Comparison of ENCODE assay signal across 8 mouse cellular contexts in the genomic region with DNA sequence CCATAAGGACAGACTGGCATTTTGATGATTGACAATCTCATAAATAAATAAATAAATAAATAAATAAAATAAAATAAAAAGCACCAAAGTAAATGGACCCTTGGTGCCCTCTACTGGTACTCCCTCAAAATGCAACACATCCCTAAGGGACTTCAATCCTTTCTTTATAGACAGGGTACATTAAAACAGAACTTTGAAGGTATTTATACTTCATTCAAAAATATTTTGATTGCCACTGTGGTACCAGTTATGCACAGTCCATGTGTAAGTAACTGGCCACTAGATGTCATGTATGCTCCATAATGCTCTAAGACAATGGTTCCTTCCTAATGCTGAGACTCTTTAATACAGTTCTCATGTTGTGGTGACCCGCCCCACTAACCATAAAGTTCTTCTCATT. TPM values are rescaled to one million over a fixed set of nuclear protein-coding genes. Genes with fewer than 3 reads are reported as not detected.
DNase-seq lines count a peak whose midpoint lies in the region; ATAC-seq and TF ChIP-seq lines count a peak whose summit lies in the region.

No protein-coding gene starts in this region.

- ATAC-seq in heart, postnatal 0 days (ENCODE audit: insufficient read depth, low read depth), result 0 out of 2 replicates have a peak, but pooled peaks have one; percentile 51
- no peak for ATAC-seq in liver, embryonic 14.5 days (ENCODE audit: insufficient read depth)

- peak; percentile 44 for TF ChIP-seq CTCF in heart, postnatal 0 days (IDR thresholded peaks at IDR 0.05; ENCODE audit: low read depth)
- peak; percentile 34; the same call in 1 of the 2 replicates for TF ChIP-seq CTCF in liver, embryonic 14.5 days (IDR thresholded peaks at IDR 0.05; ENCODE audit: low read depth)

- H3K9ac ChIP-seq in heart, postnatal 0 days (replicated peaks; ENCODE audit: low read depth, low read length), result no peak overlapping the region
- no peak overlapping the region for H3K9ac ChIP-seq in liver, embryonic 14.5 days (replicated peaks)

- 88% methylated on average over 1 of the region's 1 CpGs for WGBS in heart, postnatal 0 days
- 76% methylated on average over 1 of the region's 1 CpGs for WGBS in heart, embryonic 10.5 days
- WGBS in liver, embryonic 14.5 days (ENCODE audit: insufficient replicate concordance), result 80% methylated on average over 1 of the region's 1 CpGs

- H3K36me3 ChIP-seq in heart, postnatal 0 days (replicated peaks; ENCODE audit: control insufficient read depth, insufficient read depth, low read length), result peaks cover 53% of the 10 kb centered on the region
- peaks cover 78% of the 10 kb centered on the region for H3K36me3 ChIP-seq in heart, embryonic 10.5 days
- peaks cover 82% of the 10 kb centered on the region for H3K36me3 ChIP-seq in liver, embryonic 14.5 days (replicated peaks; ENCODE audit: control insufficient read depth, insufficient read depth, low read depth)

- H3K27ac ChIP-seq in heart, postnatal 0 days (ENCODE audit: low read depth), result no peak overlapping the region
- no peak overlapping the region for H3K27ac ChIP-seq in heart, embryonic 10.5 days
- no peak overlapping the region for H3K27ac ChIP-seq in liver, embryonic 14.5 days

- no peaks in the 10 kb centered on the region for H3K27me3 ChIP-seq in heart, postnatal 0 days (ENCODE audit: control insufficient read depth, insufficient read depth, low read length)
- no peaks in the 10 kb centered on the region for H3K27me3 ChIP-seq in heart, embryonic 10.5 days (ENCODE audit: insufficient read depth, poor library complexity, severe bottlenecking)
- no peaks in the 10 kb centered on the region for H3K27me3 ChIP-seq in liver, embryonic 14.5 days (ENCODE audit: control insufficient read depth, insufficient read depth, low read length)

- TF ChIP-seq EP300 in heart, postnatal 0 days (IDR thresholded peaks at IDR 0.05; ENCODE audit: low read depth), result no peak
- no peak for TF ChIP-seq EP300 in liver, embryonic 14.5 days (IDR thresholded peaks at IDR 0.05; ENCODE audit: low read depth)

- H3K9me3 ChIP-seq in heart, postnatal 0 days (replicated peaks; ENCODE audit: control insufficient read depth, low read length), result no peaks in the 10 kb centered on the region
- no peaks in the 10 kb centered on the region for H3K9me3 ChIP-seq in heart, embryonic 10.5 days
- no peaks in the 10 kb centered on the region for H3K9me3 ChIP-seq in liver, embryonic 14.5 days (ENCODE audit: control insufficient read depth, low read length)

- H3K4me3 ChIP-seq in heart, postnatal 0 days (ENCODE audit: low read depth, low read length), result no peak overlapping the region
- H3K4me3 ChIP-seq in heart, embryonic 10.5 days, result no peak overlapping the region
- no peak overlapping the region for H3K4me3 ChIP-seq in liver, embryonic 14.5 days (ENCODE audit: insufficient read depth in 1 of 2, low read depth in 2 of 2, low read length in 2 of 2)

- DNase-seq in heart, postnatal 0 days (ENCODE audit: low spot score), result peak; percentile 47
- DNase-seq in heart, embryonic 10.5 days (ENCODE audit: low spot score), result no peak
- peak; percentile 42 for DNase-seq in thymus, postnatal 4 days
- DNase-seq in thymus, adult 18-20 months, result no peak
- peak; percentile 46 to 71 for DNase-seq in cerebellum, postnatal 36 days
- no peak for DNase-seq in liver, embryonic 14.5 days (ENCODE audit: low read depth in 3 of 3, low spot score in 3 of 3)
- no peak for DNase-seq in thymus, postnatal 36 days
- no peak for DNase-seq in spleen, adult 12 weeks (ENCODE audit: low spot score)

- no peak overlapping the region for H3K4me2 ChIP-seq in heart, postnatal 0 days (ENCODE audit: low read depth, low read length)
- no peak overlapping the region for H3K4me2 ChIP-seq in liver, embryonic 14.5 days (ENCODE audit: low read depth)

- H3K4me1 ChIP-seq in heart, postnatal 0 days (ENCODE audit: control insufficient read depth, insufficient read depth), result no peaks in the 10 kb centered on the region
- H3K4me1 ChIP-seq in heart, embryonic 10.5 days, result no peaks in the 10 kb centered on the region
- H3K4me1 ChIP-seq in liver, embryonic 14.5 days (replicated peaks; ENCODE audit: control insufficient read depth in 2 of 2, insufficient read depth in 2 of 2, low read length in 1 of 2), result no peaks in the 10 kb centered on the region

RNA-seq across cellular contexts. Expression of a gene that starts 12.5 kb away (rescaled TPM):
- 11.1 and 11.2 TPM in 2 replicates for total RNA-seq in heart, postnatal 0 days (2014; rRNA removed; ENCODE audit: low replicate concordance)
- polyA plus RNA-seq in heart, postnatal 0 days (2015; fragmentation: Nextera tagmentation; extraction: Ambion mirVana), result 23.2 and 26.7 TPM in 2 replicates
- polyA plus RNA-seq in heart, embryonic 10.5 days (2016; fragmentation: Nextera tagmentation; extraction: Ambion mirVana), result 62.7 and 71.3 TPM in 2 replicates
- 5.0 and 12.0 TPM in 2 replicates for polyA plus RNA-seq in liver, embryonic 14.5 days (2012; rRNA removed)
- polyA plus RNA-seq in liver, embryonic 14.5 days (2014; fragmentation: Nextera tagmentation; extraction: Ambion mirVana), result 43.2 and 45.4 TPM in 2 replicates

RNA-seq across cellular contexts. Expression of a gene that starts 52.6 kb away (rescaled TPM):
- total RNA-seq in heart, postnatal 0 days (2014; rRNA removed; ENCODE audit: low replicate concordance), result 23.5 and 24.5 TPM in 2 replicates
- 4.2 TPM in 2 replicates for polyA plus RNA-seq in heart, postnatal 0 days (2015; fragmentation: Nextera tagmentation; extraction: Ambion mirVana)
- 7.2 and 9.6 TPM in 2 replicates for polyA plus RNA-seq in heart, embryonic 10.5 days (2016; fragmentation: Nextera tagmentation; extraction: Ambion mirVana)
- polyA plus RNA-seq in liver, embryonic 14.5 days (2012; rRNA removed), result 0.39 and 0.50 TPM in 2 replicates
- 0.22 and 0.30 TPM in 2 replicates for polyA plus RNA-seq in liver, embryonic 14.5 days (2014; fragmentation: Nextera tagmentation; extraction: Ambion mirVana)

Comparison
In these comparisons a context has a peak if more than half of its experiments do, and no peak if none do; other contexts are left out.
1. DNase-seq: peak in heart, postnatal 0 days (single experiment), thymus, postnatal 4 days (single experiment) and cerebellum, postnatal 36 days (2 of 2); none in heart, embryonic 10.5 days (single experiment), thymus, adult 18-20 months (0 of 2), liver, embryonic 14.5 days (0 of 3), thymus, postnatal 36 days (0 of 2) and spleen, adult 12 weeks (single experiment).